Mouse (Mus musculus): ENCODE measurements at regions not wholly inside any gene's neighbourhood (a gene's known extent, or its start where the extent isn't known, plus 50 kb on each side); places are given as distances from the start of the nearest gene placed in this dataset.

- no peak for DNase-seq (ENCODE audit: extremely low read depth, low read depth, low spot score)
- Histone ChIP-seq H3K27me3 (ENCODE audit: control insufficient read depth, insufficient read depth, low read length) (no peaks in the 10 kb centered on the region), H3K27ac (replicated peaks; ENCODE audit: insufficient read depth, low read depth, low read length) (no peak overlapping the region), H3K9ac (ENCODE audit: low read depth, low read length) (no peak overlapping the region), H3K4me1 (ENCODE audit: control insufficient read depth, insufficient read depth, low read length) (no peaks in the 10 kb centered on the region), H3K4me3 (ENCODE audit: insufficient read depth, low read depth, low read length) (no peak overlapping the region), H3K79me2 (ENCODE audit: control insufficient read depth, insufficient read depth, low read length) (no peaks in the 10 kb centered on the region), H3K36me3 (ENCODE audit: control insufficient read depth, insufficient read depth, low read length) (no peaks in the 10 kb centered on the region)
- TF ChIP-seq CTCF (IDR thresholded peaks at IDR 0.05; ENCODE audit: low read depth, low read length) (no peak), POLR2A (IDR thresholded peaks at IDR 0.05; ENCODE audit: extremely low read depth, insufficient read depth, low read length) (no peak)
- 76% methylated on average over 2 of the region's 2 CpGs for WGBS
Measured at GRCm38 (mm10) chr15:65646470-65646869, 631.8 kb upstream of the Gm21961 start.

DNA sequence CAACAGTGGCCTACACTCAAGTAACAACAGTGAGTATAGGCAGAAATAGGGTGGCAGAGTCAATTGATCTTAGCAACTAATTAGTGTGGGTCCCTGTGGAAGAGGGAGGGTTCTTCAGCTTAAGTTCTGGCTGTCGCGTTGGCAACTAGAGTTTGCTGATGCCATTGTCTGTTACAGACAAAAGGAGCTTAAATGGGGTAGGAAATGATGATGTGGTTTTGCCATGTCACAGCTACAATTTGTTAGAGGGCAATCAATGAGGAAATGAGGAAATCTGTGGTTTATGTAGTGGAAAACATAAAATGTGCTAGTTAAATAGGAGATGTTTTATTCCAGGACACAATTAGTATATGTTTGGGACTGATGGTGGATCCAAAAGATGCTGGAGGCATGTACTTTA is 624.8 kb upstream of the Gm21961 start:
- no peaks in the 10 kb centered on the region for H3K79me2 ChIP-seq (ENCODE audit: control insufficient read depth, insufficient read depth, low read length)
- no peak for TF ChIP-seq POLR2A (IDR thresholded peaks at IDR 0.05; ENCODE audit: extremely low read depth, insufficient read depth, low read length)
- TF ChIP-seq CTCF (IDR thresholded peaks at IDR 0.05; ENCODE audit: low read depth, low read length) = no peak
- no peak for DNase-seq (ENCODE audit: extremely low read depth, low read depth, low spot score)
- H3K4me3 ChIP-seq (ENCODE audit: insufficient read depth, low read depth, low read length) = no peak overlapping the region
- WGBS = 70% methylated on average over 2 of the region's 2 CpGs
- H3K27me3 ChIP-seq (ENCODE audit: control insufficient read depth, insufficient read depth, low read length) = no peaks in the 10 kb centered on the region
- no peak overlapping the region for H3K9ac ChIP-seq (ENCODE audit: low read depth, low read length)
- no peaks in the 10 kb centered on the region for H3K4me1 ChIP-seq (ENCODE audit: control insufficient read depth, insufficient read depth, low read length)
- no peak overlapping the region for H3K27ac ChIP-seq (replicated peaks; ENCODE audit: insufficient read depth, low read depth, low read length)
- H3K36me3 ChIP-seq (ENCODE audit: control insufficient read depth, insufficient read depth, low read length) = no peaks in the 10 kb centered on the region

DNA sequence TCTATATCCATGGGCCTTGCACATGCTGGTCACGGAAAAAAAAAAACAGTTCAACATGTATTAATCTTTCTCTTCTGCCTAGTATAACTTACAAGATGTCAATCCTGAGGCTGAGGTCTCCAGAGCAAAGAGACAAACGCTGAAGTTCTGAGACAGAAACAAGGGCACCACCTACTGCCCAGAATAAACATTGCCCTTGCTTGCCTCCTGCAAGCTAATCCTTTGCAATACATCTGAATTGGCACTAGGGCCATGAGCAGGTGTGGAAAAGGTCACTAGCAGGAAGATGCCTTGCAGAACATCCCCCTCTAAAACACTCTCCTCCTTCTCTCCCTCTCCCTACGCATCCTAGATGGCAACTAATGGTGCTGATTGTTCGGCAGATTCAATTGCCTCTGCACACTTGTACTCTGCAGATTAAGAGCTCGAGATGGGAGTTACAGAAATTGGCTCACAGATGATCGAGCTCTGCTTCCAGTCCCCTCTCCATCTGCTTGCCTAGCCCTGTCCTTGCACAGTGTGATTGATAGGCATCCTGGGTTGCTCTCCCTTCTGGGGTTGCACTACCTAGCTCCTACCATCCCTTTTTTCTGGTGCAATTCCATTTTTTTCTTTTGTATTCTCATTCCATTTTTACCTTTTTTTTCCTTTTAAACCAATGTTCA is 622.9 kb upstream of the Gm21961 start:
- DNase-seq (ENCODE audit: extremely low read depth, low read depth, low spot score) = peak; percentile 18
- H3K4me3 ChIP-seq (ENCODE audit: insufficient read depth, low read depth, low read length) = no peak overlapping the region
- no peak overlapping the region for H3K9ac ChIP-seq (ENCODE audit: low read depth, low read length)
- 32% methylated on average over 6 of the region's 6 CpGs for WGBS
- TF ChIP-seq CTCF (IDR thresholded peaks at IDR 0.05; ENCODE audit: low read depth, low read length) (peak; percentile 12; the same call in 1 of the 2 replicates), POLR2A (IDR thresholded peaks at IDR 0.05; ENCODE audit: extremely low read depth, insufficient read depth, low read length) (no peak)
- no peaks in the 10 kb centered on the region for H3K27me3 ChIP-seq (ENCODE audit: control insufficient read depth, insufficient read depth, low read length)
- H3K4me1 ChIP-seq (ENCODE audit: control insufficient read depth, insufficient read depth, low read length) = no peaks in the 10 kb centered on the region
- no peak overlapping the region for H3K27ac ChIP-seq (replicated peaks; ENCODE audit: insufficient read depth, low read depth, low read length)
- no peaks in the 10 kb centered on the region for H3K79me2 ChIP-seq (ENCODE audit: control insufficient read depth, insufficient read depth, low read length)
- no peaks in the 10 kb centered on the region for H3K36me3 ChIP-seq (ENCODE audit: control insufficient read depth, insufficient read depth, low read length)

GRCm38 (mm10) chr15:65632440-65632839 is 617.7 kb upstream of the Gm21961 start:
- H3K4me1 ChIP-seq (ENCODE audit: control insufficient read depth, insufficient read depth, low read length) = no peaks in the 10 kb centered on the region
- no peak overlapping the region for H3K4me3 ChIP-seq (ENCODE audit: insufficient read depth, low read depth, low read length)
- no peak for DNase-seq (ENCODE audit: extremely low read depth, low read depth, low spot score)
- TF ChIP-seq CTCF (IDR thresholded peaks at IDR 0.05; ENCODE audit: low read depth, low read length) (no peak), POLR2A (IDR thresholded peaks at IDR 0.05; ENCODE audit: extremely low read depth, insufficient read depth, low read length) (no peak)
- H3K27me3 ChIP-seq (ENCODE audit: control insufficient read depth, insufficient read depth, low read length) = no peaks in the 10 kb centered on the region
- no peaks in the 10 kb centered on the region for H3K36me3 ChIP-seq (ENCODE audit: control insufficient read depth, insufficient read depth, low read length)
- no peaks in the 10 kb centered on the region for H3K79me2 ChIP-seq (ENCODE audit: control insufficient read depth, insufficient read depth, low read length)
- no peak overlapping the region for H3K9ac ChIP-seq (ENCODE audit: low read depth, low read length)
- WGBS = 82% methylated on average over 5 of the region's 5 CpGs
- H3K27ac ChIP-seq (replicated peaks; ENCODE audit: insufficient read depth, low read depth, low read length) = no peak overlapping the region

- H3K27me3 ChIP-seq (ENCODE audit: control insufficient read depth, insufficient read depth, low read length) = no peaks in the 10 kb centered on the region
- H3K36me3 ChIP-seq (ENCODE audit: control insufficient read depth, insufficient read depth, low read length) = no peaks in the 10 kb centered on the region
- H3K79me2 ChIP-seq (ENCODE audit: control insufficient read depth, insufficient read depth, low read length) = no peaks in the 10 kb centered on the region
- no peak overlapping the region for H3K27ac ChIP-seq (replicated peaks; ENCODE audit: insufficient read depth, low read depth, low read length)
- WGBS = 74% methylated on average over 1 of the region's 1 CpGs
- no peak for TF ChIP-seq CTCF (IDR thresholded peaks at IDR 0.05; ENCODE audit: low read depth, low read length)
- no peak for TF ChIP-seq POLR2A (IDR thresholded peaks at IDR 0.05; ENCODE audit: extremely low read depth, insufficient read depth, low read length)
- no peaks in the 10 kb centered on the region for H3K4me1 ChIP-seq (ENCODE audit: control insufficient read depth, insufficient read depth, low read length)
- no peak overlapping the region for H3K4me3 ChIP-seq (ENCODE audit: insufficient read depth, low read depth, low read length)
- no peak for DNase-seq (ENCODE audit: extremely low read depth, low read depth, low spot score)
- H3K9ac ChIP-seq (ENCODE audit: low read depth, low read length) = no peak overlapping the region
Measured at GRCm38 (mm10) chr15:65630476-65630875, 615.8 kb upstream of the Gm21961 start.

- no peak overlapping the region for H3K4me3 ChIP-seq (ENCODE audit: insufficient read depth, low read depth, low read length)
- H3K36me3 ChIP-seq (ENCODE audit: control insufficient read depth, insufficient read depth, low read length) = no peaks in the 10 kb centered on the region
- H3K79me2 ChIP-seq (ENCODE audit: control insufficient read depth, insufficient read depth, low read length) = no peaks in the 10 kb centered on the region
- no peak for TF ChIP-seq POLR2A (IDR thresholded peaks at IDR 0.05; ENCODE audit: extremely low read depth, insufficient read depth, low read length)
- no peak for TF ChIP-seq CTCF (IDR thresholded peaks at IDR 0.05; ENCODE audit: low read depth, low read length)
- H3K4me1 ChIP-seq (ENCODE audit: control insufficient read depth, insufficient read depth, low read length) = no peaks in the 10 kb centered on the region
- 62% methylated on average over 2 of the region's 2 CpGs for WGBS
- no peak for DNase-seq (ENCODE audit: extremely low read depth, low read depth, low spot score)
- no peaks in the 10 kb centered on the region for H3K27me3 ChIP-seq (ENCODE audit: control insufficient read depth, insufficient read depth, low read length)
- no peak overlapping the region for H3K27ac ChIP-seq (replicated peaks; ENCODE audit: insufficient read depth, low read depth, low read length)
- no peak overlapping the region for H3K9ac ChIP-seq (ENCODE audit: low read depth, low read length)
Measured at GRCm38 (mm10) chr15:65592718-65593477, 578.2 kb upstream of the Gm21961 start.
